Mouse (Mus musculus) lung, adult 2 months (tissue): ENCODE results near the gene Acap2.

Experiments
- CTCF ChIP-seq: fragments of 200-500 bp; IDR thresholded peaks from 2 replicates; pipeline ENCODE4 v1.5.1; 2011; ENCODE audit warnings: mild to moderate bottlenecking, low read length, control low read depth; ENCODE audit not compliant: insufficient read depth
- POLR2A ChIP-seq: fragments of 200-500 bp; IDR thresholded peaks from 2 replicates; pipeline ENCODE4 v1.6.1; 2011; ENCODE audit warnings: low read depth, mild to moderate bottlenecking, control low read depth, low read length, borderline replicate concordance; ENCODE audit errors: extremely low read depth

DNA sequence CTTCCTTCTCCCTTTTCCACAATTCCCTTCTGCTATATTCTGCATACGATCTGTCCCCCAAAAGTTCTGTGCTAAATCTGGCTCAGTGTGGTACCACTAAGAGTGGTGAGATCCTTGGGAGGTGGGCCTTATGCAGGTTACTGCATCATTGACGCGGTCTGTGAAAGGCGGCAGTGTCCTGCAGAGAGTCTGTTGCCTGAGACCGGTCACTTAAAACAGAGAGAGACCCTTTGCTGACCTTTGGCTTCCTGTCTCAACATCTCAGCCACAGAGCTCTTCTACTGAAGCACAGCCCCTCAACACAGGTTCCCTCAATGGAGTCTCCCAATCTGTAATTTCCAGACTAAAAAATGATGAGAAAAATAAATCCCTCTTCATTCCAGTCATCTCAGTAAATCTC lies 76.1 kb downstream of the Acap2 start:
- TF ChIP-seq CTCF (no peak), POLR2A (no peak)
